Mouse (Mus musculus) liver, postnatal 0 days (tissue): ENCODE data around the gene Ypel2.

Experiments used
- CTCF ChIP-seq: sonication (generic); IDR thresholded peaks from 2 replicates; pipeline ENCODE4 v1.5.1; 2016; ENCODE audit warnings: antibody characterized with exemption, low read depth
- EP300 ChIP-seq: IDR thresholded peaks from 2 replicates; pipeline ENCODE4 v1.6.1; 2016; ENCODE audit warnings: antibody characterized with exemption, low read depth, mild to moderate bottlenecking

DNA sequence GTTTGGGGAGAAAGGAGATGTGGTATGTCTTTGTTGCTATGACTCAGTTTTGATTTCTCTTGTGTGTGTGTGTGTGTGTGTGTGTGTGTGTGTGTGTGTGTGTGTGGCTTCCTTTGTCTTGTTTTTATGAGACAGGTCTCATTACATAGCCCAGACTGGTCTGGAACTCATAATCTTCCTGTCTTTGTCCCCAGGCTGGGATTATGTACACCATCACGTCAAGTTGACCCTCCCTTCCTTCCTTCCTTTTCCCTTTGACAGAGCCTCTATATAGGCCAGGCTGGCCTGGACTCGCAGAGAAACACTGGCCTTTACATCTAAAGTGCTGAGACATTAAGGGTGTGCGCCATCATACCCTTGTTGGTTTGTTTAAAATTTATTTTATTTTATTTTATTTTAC, 22.2 kb upstream of the Ypel2 start:
- TF ChIP-seq EP300 (no peak), CTCF (no peak)
